Mouse (Mus musculus) liver, embryonic 14.5 days (tissue): Measurements from ENCODE around the gene Ptch1. TPM values are rescaled to one million over a fixed set of nuclear protein-coding genes. Genes with fewer than 3 reads are reported as not detected.

Source experiments
- ATAC-seq: fragments of 200-750 bp; cut with Nextera tagmentation; 2 replicates; pipeline ENCODE4 v1.8.0; 2017; ENCODE audit warnings: moderate number of reproducible peaks, mild to moderate bottlenecking, moderate library complexity; ENCODE audit not compliant: insufficient read depth
- DNase-seq, 3 experiments: peaks; one replicate each; pipeline ENCODE4 v3.0.0-alpha.2; 2012 to 2013; ENCODE audit warnings: low read depth in 3 of 3, low spot score in 3 of 3
- H3K27ac ChIP-seq: fragments of 300-500 bp; sonication (generic); 2 replicates; pipeline ENCODE4 v1.5.1; 2014; ENCODE audit warnings: moderate library complexity, mild to moderate bottlenecking, control low read depth, inconsistent platforms
- H3K27me3 ChIP-seq: fragments of 300-500 bp; sonication (generic); 2 replicates; pipeline ENCODE4 v1.6.1; 2014; ENCODE audit warnings: mild to moderate bottlenecking, low read length, moderate library complexity; ENCODE audit not compliant: control insufficient read depth, insufficient read depth
- H3K36me3 ChIP-seq: fragments of 300-500 bp; sonication (generic); replicated peaks from 2 replicates; pipeline ENCODE4 v1.6.1; 2014; ENCODE audit warnings: low read depth; ENCODE audit not compliant: control insufficient read depth, insufficient read depth
- H3K4me1 ChIP-seq, 2 experiments: fragments of 200-500 bp in 1 of 2; fragments of 300-500 bp in 1 of 2; sonication (generic) in 1 of 2; replicated peaks; 2 replicates each; pipeline ENCODE4 v1.6.1; 2012 to 2014; ENCODE audit warnings: antibody characterized with exemption in 1 of 2, inconsistent platforms in 1 of 2, low read length in 1 of 2; ENCODE audit not compliant: control insufficient read depth in 2 of 2, insufficient read depth in 2 of 2
- H3K4me2 ChIP-seq: fragments of 300-500 bp; sonication (generic); 2 replicates; pipeline ENCODE4 v1.6.1; 2014; ENCODE audit warnings: low read depth, mild to moderate bottlenecking, control low read depth, moderate library complexity
- H3K4me3 ChIP-seq, 2 experiments: fragments of 200-500 bp in 1 of 2; fragments of 300-500 bp in 1 of 2; sonication (generic) in 1 of 2; 2 replicates each; pipeline ENCODE4 v1.5.1; 2012 to 2014; ENCODE audit warnings: low read depth in 2 of 2, low read length in 2 of 2, mild to moderate bottlenecking in 2 of 2, control low read depth in 1 of 2, inconsistent platforms in 1 of 2, moderate library complexity in 1 of 2; ENCODE audit not compliant: insufficient read depth in 1 of 2
- H3K9ac ChIP-seq: fragments of 300-500 bp; sonication (generic); replicated peaks from 2 replicates; pipeline ENCODE4 v1.6.1; 2014; ENCODE audit warnings: mild to moderate bottlenecking, control low read depth, moderate library complexity
- H3K9me3 ChIP-seq: fragments of 300-500 bp; sonication (generic); 2 replicates; pipeline ENCODE4 v1.6.1; 2016; ENCODE audit warnings: low read length, mixed read lengths; ENCODE audit not compliant: control insufficient read depth
- CTCF ChIP-seq: IDR thresholded peaks from 2 replicates; pipeline ENCODE4 v1.5.1; 2016; ENCODE audit warnings: antibody characterized with exemption, low read depth, control low read depth
- EP300 ChIP-seq: IDR thresholded peaks from 2 replicates; pipeline ENCODE4 v1.6.1; 2016; ENCODE audit warnings: antibody characterized with exemption, low read depth
- WGBS: fragments of 180-500 bp; shearing (Covaris S2); extraction: QIAGEN DNeasy Blood & Tissue Kit; methylation state at CpG from one replicate; pipeline ENCODE4 v1.1.7; 2014; ENCODE audit not compliant: insufficient replicate concordance; 5-methylcytosine and 5-hydroxymethylcytosine counted together
- polyA plus RNA-seq, 2 experiments: library from polyadenylated mRNA; depleted of rRNA in 1 of 2; stranded (reverse) in 1 of 2; unstranded in 1 of 2; fragments of >200 nt; fragmentation: Nextera tagmentation in 1 of 2; extraction: Ambion mirVana in 1 of 2; gene quantifications; 2 replicates each; pipeline versions ENCODE4 v1.2.1 to v1.2.3; 2012 to 2014

The Ptch1 gene
- polyA plus RNA-seq, 2 experiments, result 4.2 to 4.3 TPM

DNA sequence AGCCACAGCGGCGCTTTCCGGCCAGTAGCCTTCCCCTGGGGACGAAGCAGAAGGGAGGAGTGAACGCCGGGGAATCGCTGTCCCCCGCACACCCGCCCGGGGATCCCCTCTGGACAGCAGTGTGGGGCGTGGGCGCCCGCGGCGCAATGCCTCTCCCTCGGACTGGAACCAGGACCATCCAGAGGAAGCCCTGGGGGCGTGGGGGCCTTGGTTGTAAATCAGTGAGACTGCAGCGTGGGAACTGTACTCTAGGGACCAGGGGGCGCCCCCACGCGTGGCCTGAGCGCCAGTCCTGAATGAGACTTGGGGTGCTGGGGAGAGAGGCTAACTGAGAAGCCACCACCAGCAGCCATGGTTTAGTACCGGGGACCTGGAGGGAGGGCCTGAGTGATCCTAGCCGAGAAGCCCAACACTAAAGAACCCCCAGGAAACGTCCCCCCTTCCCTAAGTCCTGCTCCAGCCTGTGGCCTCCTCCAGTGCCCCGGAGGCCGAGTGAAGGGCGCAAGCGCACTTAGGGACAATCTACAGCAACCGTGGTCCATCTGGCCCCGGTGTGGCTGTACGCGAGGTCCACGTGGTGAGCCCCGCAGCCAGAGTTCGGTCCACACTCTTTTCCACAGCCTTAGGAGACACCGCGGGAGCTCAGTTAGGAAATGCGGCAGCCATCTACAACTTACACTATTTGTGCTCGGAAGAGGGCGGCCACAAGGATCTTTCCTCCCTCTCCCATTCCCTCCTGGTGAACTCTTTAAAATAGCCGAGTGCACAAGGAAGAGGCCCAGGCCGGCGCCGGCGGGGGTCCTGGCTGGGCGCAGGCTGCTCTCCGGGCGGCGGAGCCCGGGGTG lies 9.4 kb downstream of the Ptch1 start:
- Histone ChIP-seq H3K27ac (peak overlapping the region; percentile 81), H3K9ac (peak overlapping the region; percentile 76), H3K4me3 (peak overlapping the region; percentile 61 to 91), H3K4me2 (peak overlapping the region; percentile 100), H3K9me3 (no peaks in the 10 kb centered on the region), H3K4me1 (peaks cover 18 to 22% of the 10 kb centered on the region in 2 experiments), H3K27me3 (peaks cover 5% of the 10 kb centered on the region), H3K36me3 (no peaks in the 10 kb centered on the region)
- under 1% methylated on average over 51 of the region's 51 CpGs for WGBS
- no peak for TF ChIP-seq EP300
- 0 out of 2 replicates have a peak, but pooled peaks have one; percentile 19 for TF ChIP-seq CTCF
- ATAC-seq (no peak), DNase-seq (peak in 2 of 3 experiments; percentile 10 to 22)

GRCm38 (mm10) chr13:63562972-63563780 lies 10.2 kb downstream of the Ptch1 start:
- no peaks in the 10 kb centered on the region for H3K36me3 ChIP-seq
- peak overlapping the region; percentile 81 for H3K27ac ChIP-seq
- peaks cover 10 to 27% of the 10 kb centered on the region in 2 experiments for H3K4me1 ChIP-seq
- peak in 2 of 3 experiments; percentile 48 to 50 for DNase-seq
- peak overlapping the region; percentile 100 for H3K4me2 ChIP-seq
- TF ChIP-seq CTCF (no peak), EP300 (no peak)
- no peaks in the 10 kb centered on the region for H3K9me3 ChIP-seq
- ATAC-seq, result peak; percentile 69
- H3K27me3 ChIP-seq, result no peaks in the 10 kb centered on the region
- WGBS, result under 1% methylated on average over 51 of the region's 51 CpGs
- H3K4me3 ChIP-seq, result peak overlapping the region; percentile 61 to 91
- peak overlapping the region; percentile 76 for H3K9ac ChIP-seq

GRCm38 (mm10) chr13:63562141-63562971 lies 11.0 kb downstream of the Ptch1 start:
- no peaks in the 10 kb centered on the region for H3K9me3 ChIP-seq
- peak overlapping the region; percentile 100 for H3K4me2 ChIP-seq
- TF ChIP-seq CTCF (no peak), EP300 (no peak)
- H3K27me3 ChIP-seq, result no peaks in the 10 kb centered on the region
- 2% methylated on average over 7 of the region's 7 CpGs for WGBS
- H3K36me3 ChIP-seq, result no peaks in the 10 kb centered on the region
- ATAC-seq, result no peak
- peak overlapping the region; percentile 61 to 91 for H3K4me3 ChIP-seq
- no peak for DNase-seq
- peak overlapping the region; percentile 31 for H3K27ac ChIP-seq
- H3K4me1 ChIP-seq, result peaks cover 9 to 33% of the 10 kb centered on the region in 2 experiments
- peak overlapping the region; percentile 76 for H3K9ac ChIP-seq

DNA sequence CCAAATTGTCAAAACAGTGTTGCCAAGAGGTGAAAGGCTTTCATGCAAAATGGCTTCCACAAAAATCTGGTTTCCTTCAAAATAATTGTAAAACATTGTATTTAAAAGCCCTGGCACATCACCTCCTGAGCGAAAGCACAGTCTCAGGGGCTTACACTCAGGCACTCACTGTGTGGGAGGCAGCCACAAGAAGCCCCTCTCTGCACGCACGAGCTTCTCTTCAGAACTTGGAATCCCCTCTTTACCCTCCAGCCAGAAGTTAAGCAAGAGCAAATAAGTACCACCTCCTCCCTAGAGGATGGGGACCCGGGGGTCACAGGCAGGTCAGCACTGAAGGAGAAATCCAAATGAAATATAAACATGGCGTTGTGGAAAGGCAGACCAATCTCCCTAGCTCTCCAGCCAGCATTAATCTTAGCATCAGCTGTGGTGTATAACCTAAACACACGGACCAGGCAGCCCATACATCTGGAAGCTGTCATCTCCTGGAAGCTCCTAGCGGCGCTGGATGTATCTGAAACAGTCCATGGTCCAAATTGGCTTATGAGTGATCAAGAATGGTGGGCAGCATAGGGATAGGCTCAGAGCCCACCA lies 15.0 kb downstream of the Ptch1 start:
- Histone ChIP-seq H3K9ac (no peak overlapping the region), H3K27me3 (no peaks in the 10 kb centered on the region), H3K27ac (no peak overlapping the region), H3K36me3 (no peaks in the 10 kb centered on the region), H3K9me3 (no peaks in the 10 kb centered on the region), H3K4me3 (no peak overlapping the region), H3K4me2 (no peak overlapping the region), H3K4me1 (peaks cover 9 to 52% of the 10 kb centered on the region in 2 experiments)
- 58% methylated on average over 8 of the region's 8 CpGs for WGBS
- no peak for DNase-seq
- no peak for ATAC-seq
- TF ChIP-seq EP300 (no peak), CTCF (no peak)
